Mouse (Mus musculus) left cerebral cortex, adult 2 months (tissue): Measurements from ENCODE around the gene Thra. TPM values are rescaled to one million over a fixed set of nuclear protein-coding genes. Genes with fewer than 3 reads are reported as not detected.

Source experiments
- DNase-seq, 2 experiments: peaks; one replicate each; pipeline ENCODE4 v3.0.0; 2021 to 2022; ENCODE audit warnings: low spot score in 2 of 2, mixed read lengths in 1 of 2; ENCODE audit errors: extremely low spot score in 1 of 2
- H3K27ac ChIP-seq: fragments of 200-600 bp; 2 replicates; pipeline ENCODE4 v1.8.1; 2022
- H3K4me3 ChIP-seq: fragments of 200-600 bp; 2 replicates; pipeline ENCODE4 v1.8.1; 2022
- CTCF ChIP-seq: fragments of 200-600 bp; IDR thresholded peaks from 2 replicates; pipeline ENCODE4 v1.8.1; 2022; ENCODE audit warnings: antibody characterized with exemption, mild to moderate bottlenecking, moderate library complexity
- intact Hi-C: fragments of 180-260 bp; cut with DNase I; formaldehyde crosslinking; loops from one replicate; pipeline ENCODE4 v1.15.1; 2025
- total RNA-seq, 2 experiments: library from RNA; stranded (reverse); gene quantifications; 2 replicates each; pipeline ENCODE4 v1.2.3; 2021

The Thra gene
- total RNA-seq, 2 experiments from 2014 or later: 730 to 768 TPM

DNA sequence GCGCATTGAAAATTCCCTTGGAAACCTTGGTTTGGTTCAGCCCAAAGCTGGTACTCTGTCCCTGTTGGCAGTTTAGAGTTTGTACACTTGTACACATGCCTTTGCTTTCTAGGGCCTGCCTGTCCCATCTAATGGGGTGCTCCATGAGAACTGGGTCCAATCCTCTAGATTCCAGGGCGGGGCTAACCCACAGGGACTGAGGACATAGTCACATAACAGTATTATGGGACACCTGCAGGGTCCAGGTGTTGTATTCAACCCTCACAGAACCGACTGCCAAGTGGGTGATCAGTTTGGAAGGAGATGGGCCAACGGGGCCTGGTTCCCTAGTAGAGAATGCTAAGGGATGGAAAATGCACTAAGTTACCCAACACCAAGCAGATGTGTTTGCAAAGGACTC is 21.5 kb downstream of the Thra start:
- DNase-seq: peak in 1 of 2 experiments; percentile 11
- TF ChIP-seq CTCF: no peak
- Histone ChIP-seq H3K4me3 (no peak overlapping the region), H3K27ac (peak overlapping the region; percentile 57; the same call in 1 of the 2 replicates)
- intact Hi-C loops: no loop called here

GRCm38 (mm10) chr11:98762756-98763501 is 22.5 kb downstream of the Thra start:
- peak; percentile 60 for TF ChIP-seq CTCF
- DNase-seq: peak; percentile 55 to 65

DNA sequence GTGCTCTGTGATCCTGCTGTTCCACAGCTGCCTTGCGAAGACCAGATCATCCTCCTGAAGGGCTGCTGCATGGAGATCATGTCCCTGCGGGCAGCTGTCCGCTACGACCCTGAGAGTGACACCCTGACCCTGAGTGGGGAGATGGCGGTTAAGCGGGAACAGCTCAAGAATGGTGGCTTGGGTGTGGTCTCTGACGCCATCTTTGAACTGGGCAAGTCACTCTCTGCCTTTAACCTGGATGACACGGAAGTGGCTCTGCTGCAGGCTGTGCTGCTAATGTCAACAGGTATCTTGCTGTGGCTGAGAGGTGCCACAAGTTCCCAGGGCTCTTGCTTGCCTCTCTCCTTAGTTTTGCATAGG is 23.0 kb downstream of the Thra start:
- no peak overlapping the region for H3K4me3 ChIP-seq
- H3K27ac ChIP-seq: peak overlapping the region; percentile 61
- intact Hi-C loops: no loop called here
- TF ChIP-seq CTCF: no peak
- peak in 1 of 2 experiments; percentile 15 for DNase-seq

More at GRCm38 (mm10) chr11:98762756-98763501, 22.5 kb downstream of the Thra start:
- Histone ChIP-seq H3K27ac (peak overlapping the region; percentile 61), H3K4me3 (no peak overlapping the region)
- intact Hi-C loops: no loop called here

GRCm38 (mm10) chr11:98764091-98764490 is 23.7 kb downstream of the Thra start:
- no peak for DNase-seq
- Histone ChIP-seq H3K27ac (no peak overlapping the region), H3K4me3 (no peak overlapping the region)
- intact Hi-C loops: no loop called here
- TF ChIP-seq CTCF: no peak

- H3K4me3 ChIP-seq: no peak overlapping the region
- no peak for DNase-seq
- intact Hi-C loops: no loop called here
- TF ChIP-seq CTCF: no peak
- H3K27ac ChIP-seq: no peak overlapping the region
These were observed 24.3 kb downstream of the Thra start for GRCm38 (mm10) chr11:98764746-98765145.

GRCm38 (mm10) chr11:98765421-98766309 is 25.2 kb downstream of the Thra start:
- intact Hi-C loops: no loop called here
- DNase-seq: peak; percentile 15 to 19
- H3K27ac ChIP-seq: peak overlapping the region; percentile 47; the same call in 1 of the 2 replicates
- no peak overlapping the region for H3K4me3 ChIP-seq
- no peak for TF ChIP-seq CTCF

GRCm38 (mm10) chr11:98766346-98766745 is 25.9 kb downstream of the Thra start:
- no peak overlapping the region for H3K27ac ChIP-seq
- no peak for TF ChIP-seq CTCF
- intact Hi-C loops: no loop called here
- no peak overlapping the region for H3K4me3 ChIP-seq
- DNase-seq: peak in 1 of 2 experiments; percentile 11

- no peak overlapping the region for H3K27ac ChIP-seq
- DNase-seq: peak; percentile 14
- intact Hi-C loops: no loop called here
- no peak for TF ChIP-seq CTCF
- no peak overlapping the region for H3K4me3 ChIP-seq
These were observed 26.4 kb downstream of the Thra start for GRCm38 (mm10) chr11:98766816-98767215.

- TF ChIP-seq CTCF: no peak
- Histone ChIP-seq H3K4me3 (no peak overlapping the region), H3K27ac (no peak overlapping the region)
- intact Hi-C loops: no loop called here
- peak; percentile 37 to 47 for DNase-seq
These were observed 26.8 kb downstream of the Thra start for GRCm38 (mm10) chr11:98767276-98767675.

- TF ChIP-seq CTCF: no peak
- DNase-seq: peak in 1 of 2 experiments; percentile 9
These were observed 27.3 kb downstream of the Thra start for GRCm38 (mm10) chr11:98767713-98768112.

DNA sequence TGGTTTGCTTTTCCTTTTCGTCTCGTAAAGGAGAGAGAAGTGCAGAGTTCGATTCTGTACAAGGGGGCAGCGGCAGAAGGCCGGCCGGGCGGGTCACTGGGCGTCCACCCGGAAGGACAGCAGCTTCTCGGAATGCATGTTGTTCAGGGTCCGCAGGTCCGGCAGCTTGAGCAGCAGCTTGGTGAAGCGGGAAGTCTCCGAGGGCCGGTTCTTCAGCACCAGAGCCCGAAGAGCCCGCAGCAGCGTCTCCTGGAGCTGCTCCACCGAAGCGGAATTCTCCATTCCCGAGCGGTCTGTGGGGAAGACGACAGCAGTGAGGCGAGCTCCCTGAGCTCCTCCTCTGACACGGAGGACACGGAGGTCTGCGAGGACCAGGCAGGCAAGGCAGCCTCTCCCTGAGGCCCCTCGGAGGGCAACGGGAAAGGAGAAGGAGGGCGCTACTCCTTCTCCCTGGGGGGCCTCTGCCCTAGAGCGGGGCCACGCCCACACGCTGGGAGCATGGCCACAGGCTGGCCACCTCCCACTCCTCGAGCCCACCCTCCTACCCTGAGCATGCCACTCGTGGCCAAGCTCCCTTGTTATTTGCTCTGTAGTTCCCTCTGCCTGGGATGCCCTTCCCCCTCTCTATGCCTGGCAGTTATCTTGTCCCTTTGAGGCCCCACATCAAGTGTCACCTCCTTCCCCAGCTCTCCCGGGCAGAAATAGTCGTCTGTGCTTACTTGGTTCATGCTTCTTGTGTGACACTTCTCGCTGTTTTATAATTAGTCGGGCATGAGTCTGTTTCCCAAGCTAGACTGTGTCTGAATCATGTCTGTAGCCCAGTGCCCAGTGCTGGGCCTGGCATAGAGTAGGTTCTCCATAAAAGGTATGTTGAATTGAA is 27.9 kb downstream of the Thra start:
- Histone ChIP-seq H3K4me3 (peak overlapping the region; percentile 22), H3K27ac (peak overlapping the region; percentile 83)
- peak; percentile 42 to 44 for DNase-seq
- no peak for TF ChIP-seq CTCF
- intact Hi-C loops: no loop called here

More at GRCm38 (mm10) chr11:98767713-98768112, 27.3 kb downstream of the Thra start:
- Histone ChIP-seq H3K4me3 (no peak overlapping the region; the same call in 1 of the 2 replicates), H3K27ac (peak overlapping the region; percentile 83)
- intact Hi-C loops: no loop called here
